Mouse (Mus musculus) liver, embryonic 14.5 days (tissue): ENCODE measurements around the gene Aldh3b3. TPM values are rescaled to one million over a fixed set of nuclear protein-coding genes. Genes with fewer than 3 reads are reported as not detected.
"Not testable (repeated sequence)": the region's sequence is repeated elsewhere in the genome, so short reads cannot be mapped to it uniquely, and the experiment has no call there.

Experiments
- ATAC-seq: fragments of 200-750 bp; cut with Nextera tagmentation; 2 replicates; pipeline ENCODE4 v1.8.0; 2017; ENCODE audit warnings: moderate number of reproducible peaks, mild to moderate bottlenecking, moderate library complexity; ENCODE audit not compliant: insufficient read depth
- DNase-seq, 3 experiments: peaks; one replicate each; pipeline ENCODE4 v3.0.0-alpha.2; 2012 to 2013; ENCODE audit warnings: low read depth in 3 of 3, low spot score in 3 of 3
- H3K27ac ChIP-seq: fragments of 300-500 bp; sonication (generic); 2 replicates; pipeline ENCODE4 v1.5.1; 2014; ENCODE audit warnings: moderate library complexity, mild to moderate bottlenecking, control low read depth, inconsistent platforms
- H3K27me3 ChIP-seq: fragments of 300-500 bp; sonication (generic); 2 replicates; pipeline ENCODE4 v1.6.1; 2014; ENCODE audit warnings: mild to moderate bottlenecking, low read length, moderate library complexity; ENCODE audit not compliant: control insufficient read depth, insufficient read depth
- H3K36me3 ChIP-seq: fragments of 300-500 bp; sonication (generic); replicated peaks from 2 replicates; pipeline ENCODE4 v1.6.1; 2014; ENCODE audit warnings: low read depth; ENCODE audit not compliant: control insufficient read depth, insufficient read depth
- H3K4me1 ChIP-seq, 2 experiments: fragments of 200-500 bp in 1 of 2; fragments of 300-500 bp in 1 of 2; sonication (generic) in 1 of 2; replicated peaks; 2 replicates each; pipeline ENCODE4 v1.6.1; 2012 to 2014; ENCODE audit warnings: antibody characterized with exemption in 1 of 2, inconsistent platforms in 1 of 2, low read length in 1 of 2; ENCODE audit not compliant: control insufficient read depth in 2 of 2, insufficient read depth in 2 of 2
- H3K4me2 ChIP-seq: fragments of 300-500 bp; sonication (generic); 2 replicates; pipeline ENCODE4 v1.6.1; 2014; ENCODE audit warnings: low read depth, mild to moderate bottlenecking, control low read depth, moderate library complexity
- H3K4me3 ChIP-seq, 2 experiments: fragments of 200-500 bp in 1 of 2; fragments of 300-500 bp in 1 of 2; sonication (generic) in 1 of 2; 2 replicates each; pipeline ENCODE4 v1.5.1; 2012 to 2014; ENCODE audit warnings: low read depth in 2 of 2, low read length in 2 of 2, mild to moderate bottlenecking in 2 of 2, control low read depth in 1 of 2, inconsistent platforms in 1 of 2, moderate library complexity in 1 of 2; ENCODE audit not compliant: insufficient read depth in 1 of 2
- H3K9ac ChIP-seq: fragments of 300-500 bp; sonication (generic); replicated peaks from 2 replicates; pipeline ENCODE4 v1.6.1; 2014; ENCODE audit warnings: mild to moderate bottlenecking, control low read depth, moderate library complexity
- H3K9me3 ChIP-seq: fragments of 300-500 bp; sonication (generic); 2 replicates; pipeline ENCODE4 v1.6.1; 2016; ENCODE audit warnings: low read length, mixed read lengths; ENCODE audit not compliant: control insufficient read depth
- CTCF ChIP-seq: IDR thresholded peaks from 2 replicates; pipeline ENCODE4 v1.5.1; 2016; ENCODE audit warnings: antibody characterized with exemption, low read depth, control low read depth
- EP300 ChIP-seq: IDR thresholded peaks from 2 replicates; pipeline ENCODE4 v1.6.1; 2016; ENCODE audit warnings: antibody characterized with exemption, low read depth
- WGBS: fragments of 180-500 bp; shearing (Covaris S2); extraction: QIAGEN DNeasy Blood & Tissue Kit; methylation state at CpG from one replicate; pipeline ENCODE4 v1.1.7; 2014; ENCODE audit not compliant: insufficient replicate concordance; 5-methylcytosine and 5-hydroxymethylcytosine counted together
- polyA plus RNA-seq, 2 experiments: library from polyadenylated mRNA; depleted of rRNA in 1 of 2; stranded (reverse) in 1 of 2; unstranded in 1 of 2; fragments of >200 nt; fragmentation: Nextera tagmentation in 1 of 2; extraction: Ambion mirVana in 1 of 2; gene quantifications; 2 replicates each; pipeline versions ENCODE4 v1.2.1 to v1.2.3; 2012 to 2014

The Aldh3b3 gene
- polyA plus RNA-seq, 2 experiments = 0.04 TPM; not detected in 1

DNA sequence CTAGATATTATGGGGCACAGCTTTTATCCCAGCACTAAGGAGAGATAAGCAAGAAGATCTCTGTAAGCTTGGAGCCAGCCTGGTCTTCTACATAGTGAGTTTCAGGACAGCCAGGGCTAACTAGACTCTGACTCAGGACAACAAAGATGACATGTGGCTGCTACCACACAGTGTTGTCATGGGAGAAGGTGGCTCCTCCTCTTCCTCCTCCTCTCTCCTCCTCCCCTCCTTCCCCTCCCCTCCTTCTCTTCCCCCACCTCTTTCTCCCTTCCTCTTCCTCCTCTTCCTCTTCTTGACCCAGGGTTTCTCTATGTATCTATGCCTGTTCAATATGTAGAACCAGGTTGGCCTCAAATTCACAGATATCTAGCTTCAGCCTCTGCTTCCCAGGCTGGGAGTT is 7.0 kb upstream of the Aldh3b3 start:
- Histone ChIP-seq H3K27me3 (no peaks in the 10 kb centered on the region), H3K36me3 (no peaks in the 10 kb centered on the region), H3K27ac (no peak overlapping the region), H3K9ac (no peak overlapping the region), H3K4me1 (no peaks in the 10 kb centered on the region; a peak in 1 of 4 replicates), H3K4me3 (no peak overlapping the region), H3K4me2 (no peak overlapping the region), H3K9me3 (no peaks in the 10 kb centered on the region)
- DNase-seq = no peak
- TF ChIP-seq EP300 = no peak
- no peak for TF ChIP-seq CTCF
- no peak for ATAC-seq

DNA sequence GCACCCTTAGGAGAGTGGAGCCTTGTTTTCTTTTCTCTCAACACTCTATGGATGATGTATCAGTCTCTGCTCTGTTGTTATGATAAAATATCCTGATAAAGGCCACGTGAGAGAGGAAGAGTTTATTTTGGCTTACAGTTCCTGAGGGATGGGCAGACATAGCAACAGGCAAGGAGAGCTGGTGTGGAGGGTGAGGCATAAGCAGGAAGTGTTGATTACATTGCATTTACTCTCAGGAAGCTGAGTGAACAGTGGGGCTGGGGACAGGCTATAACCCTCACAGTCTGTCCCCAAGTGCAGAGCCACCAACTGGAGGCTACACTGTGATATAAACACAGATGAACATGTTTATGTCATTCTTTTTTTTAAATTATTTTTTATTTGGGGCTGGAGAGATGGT is 6.3 kb upstream of the Aldh3b3 start:
- H3K27me3 ChIP-seq = no peaks in the 10 kb centered on the region
- no peak overlapping the region for H3K9ac ChIP-seq
- H3K4me3 ChIP-seq = no peak overlapping the region
- H3K4me2 ChIP-seq = no peak overlapping the region
- no peaks in the 10 kb centered on the region for H3K36me3 ChIP-seq
- DNase-seq (no peak), ATAC-seq (no peak)
- no peaks in the 10 kb centered on the region for H3K9me3 ChIP-seq
- WGBS = 24% methylated on average over 1 of the region's 1 CpGs
- H3K4me1 ChIP-seq = no peaks in the 10 kb centered on the region
- H3K27ac ChIP-seq = no peak overlapping the region
- TF ChIP-seq CTCF (no peak), EP300 (no peak)

DNA sequence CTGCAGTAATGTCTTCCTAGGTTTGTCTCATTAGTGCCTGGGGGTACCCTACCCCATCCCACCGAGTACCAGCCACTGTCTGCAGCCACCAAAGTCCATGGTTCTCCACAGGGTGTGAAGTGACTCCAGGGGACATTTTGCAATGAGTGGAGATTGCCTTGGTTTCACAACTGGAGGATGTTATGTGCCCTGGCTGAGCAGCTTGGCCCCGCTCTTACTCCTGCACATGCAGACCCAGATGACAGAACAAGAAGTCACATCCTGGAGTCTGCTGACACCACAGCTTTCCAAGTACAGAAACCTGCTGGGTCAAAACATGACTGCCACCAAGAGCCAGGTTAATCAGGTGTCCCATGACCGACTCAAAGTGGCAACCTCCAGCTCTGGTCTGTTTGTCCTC is 3.4 kb upstream of the Aldh3b3 start:
- no peak for DNase-seq

DNA sequence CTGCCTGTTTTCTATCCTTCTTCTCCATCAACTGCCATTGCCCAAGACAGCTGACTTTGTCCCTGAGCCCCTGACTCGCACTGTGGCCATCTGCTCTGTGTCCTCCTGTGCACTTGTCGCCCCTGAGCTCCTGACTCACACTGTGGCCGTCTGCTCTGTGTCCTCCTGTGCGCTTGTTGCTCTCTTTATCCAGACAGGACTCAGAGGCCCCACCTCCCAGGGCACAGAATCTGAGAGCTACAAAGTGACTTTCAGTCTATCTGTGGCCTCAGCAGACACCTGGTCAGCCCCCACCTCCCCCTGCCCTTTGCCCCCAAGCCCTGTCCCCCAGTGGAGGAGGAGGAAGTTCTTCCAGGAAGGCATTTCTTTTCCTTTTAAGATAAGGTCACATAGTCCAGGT is 2.6 kb upstream of the Aldh3b3 start:
- Histone ChIP-seq H3K36me3 (no peaks in the 10 kb centered on the region), H3K4me1 (no peaks in the 10 kb centered on the region), H3K9ac (no peak overlapping the region), H3K4me3 (no peak overlapping the region), H3K9me3 (no peaks in the 10 kb centered on the region), H3K4me2 (no peak overlapping the region), H3K27ac (no peak overlapping the region), H3K27me3 (no peaks in the 10 kb centered on the region)
- no peak for TF ChIP-seq EP300
- no peak for TF ChIP-seq CTCF
- ATAC-seq = no peak
- 34% methylated on average over 4 of the region's 4 CpGs for WGBS
- no peak for DNase-seq

More for the DNA sequence above, 3.4 kb upstream of the Aldh3b3 start:
- no peak overlapping the region for H3K9ac ChIP-seq
- no peak for TF ChIP-seq CTCF
- no peak for TF ChIP-seq EP300
- H3K9me3 ChIP-seq = no peaks in the 10 kb centered on the region
- H3K4me3 ChIP-seq = no peak overlapping the region
- 57% methylated on average over 3 of the region's 3 CpGs for WGBS
- H3K27me3 ChIP-seq = no peaks in the 10 kb centered on the region
- no peak for ATAC-seq
- H3K4me2 ChIP-seq = no peak overlapping the region
- H3K36me3 ChIP-seq = no peaks in the 10 kb centered on the region
- no peaks in the 10 kb centered on the region for H3K4me1 ChIP-seq
- H3K27ac ChIP-seq = no peak overlapping the region

DNA sequence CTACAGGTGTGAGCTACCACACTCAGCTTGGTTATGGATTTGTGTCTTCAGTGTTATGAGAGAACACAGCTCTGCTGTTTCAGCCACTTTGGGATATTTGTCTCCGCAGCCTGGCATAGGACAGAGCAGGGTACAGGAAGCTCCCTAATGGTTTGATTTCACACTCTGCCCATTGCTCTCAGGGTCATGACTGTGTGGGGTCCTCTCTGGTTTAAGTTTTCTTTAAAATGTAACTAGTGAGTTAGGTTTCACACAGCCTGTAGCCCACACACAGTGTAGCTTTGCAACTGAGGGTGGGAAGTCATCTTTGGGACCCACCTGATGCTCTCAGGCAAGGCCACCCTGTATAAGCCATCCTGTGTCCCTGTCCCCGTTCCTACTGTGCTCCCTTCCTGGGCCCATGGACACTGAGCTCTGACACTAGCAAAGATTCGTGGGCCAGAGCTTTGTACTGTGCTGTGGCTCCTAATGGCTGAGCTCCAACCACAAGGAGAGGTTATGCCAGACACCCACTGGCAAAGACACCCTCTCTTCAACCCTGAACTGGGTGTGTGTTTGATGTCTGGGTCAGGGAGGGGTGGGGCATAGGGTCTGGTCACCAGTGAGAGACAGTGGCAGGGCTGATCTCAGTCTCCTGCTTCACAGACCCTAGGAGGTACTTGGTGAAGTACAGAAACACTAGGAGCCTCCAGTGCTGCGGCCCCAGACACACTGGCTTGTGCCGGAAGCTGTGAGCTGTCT is 979 bp upstream of the Aldh3b3 start:
- H3K4me3 ChIP-seq, H3K9ac ChIP-seq, H3K4me1 ChIP-seq, DNase-seq, H3K9me3 ChIP-seq, H3K27ac ChIP-seq, H3K4me2 ChIP-seq, H3K27me3 ChIP-seq, H3K36me3 ChIP-seq, ATAC-seq: not testable (repeated sequence)
- 56% methylated on average over 5 of the region's 5 CpGs for WGBS
